Mouse (Mus musculus): Measurements from ENCODE around the gene Slc25a13.

DNA sequence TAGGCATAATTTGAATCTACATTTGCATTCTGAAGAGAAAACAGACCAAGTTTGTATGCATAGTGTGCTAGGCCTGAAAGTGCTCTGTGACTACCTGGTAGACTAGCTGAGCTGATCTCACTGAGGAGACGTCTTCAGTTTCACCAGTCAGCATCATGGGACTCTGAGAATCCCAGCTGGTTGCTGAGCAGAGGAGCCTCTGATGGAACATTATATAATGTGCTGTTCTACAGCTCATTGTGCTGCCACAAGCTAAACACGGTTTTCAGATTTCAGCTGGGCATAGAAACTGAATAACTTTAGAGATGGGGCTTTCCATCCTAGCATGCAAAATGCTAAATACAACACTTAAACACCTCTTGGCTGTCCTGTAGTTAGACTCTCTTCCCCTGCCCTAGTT is 205.6 kb downstream of the Slc25a13 start:
- no peak for TF ChIP-seq CTCF (IDR thresholded peaks at IDR 0.05; ENCODE audit: extremely low read depth, insufficient read depth, insufficient read length, insufficient replicate concordance)
- TF ChIP-seq POLR2A (IDR thresholded peaks at IDR 0.05; ENCODE audit: low read depth, low read length): no peak
